Mouse (Mus musculus) ES-Bruce4 (cell line): Measurements from ENCODE around the gene Taar5.

Experiments
- CTCF ChIP-seq: IDR thresholded peaks from one replicate; pipeline ENCODE4 v1.8.1; 2011; ENCODE audit warnings: low read depth, low read length
- POLR2A ChIP-seq: IDR thresholded peaks from one replicate; pipeline ENCODE4 v1.8.1; 2011; ENCODE audit warnings: low read length; ENCODE audit not compliant: insufficient read depth

DNA sequence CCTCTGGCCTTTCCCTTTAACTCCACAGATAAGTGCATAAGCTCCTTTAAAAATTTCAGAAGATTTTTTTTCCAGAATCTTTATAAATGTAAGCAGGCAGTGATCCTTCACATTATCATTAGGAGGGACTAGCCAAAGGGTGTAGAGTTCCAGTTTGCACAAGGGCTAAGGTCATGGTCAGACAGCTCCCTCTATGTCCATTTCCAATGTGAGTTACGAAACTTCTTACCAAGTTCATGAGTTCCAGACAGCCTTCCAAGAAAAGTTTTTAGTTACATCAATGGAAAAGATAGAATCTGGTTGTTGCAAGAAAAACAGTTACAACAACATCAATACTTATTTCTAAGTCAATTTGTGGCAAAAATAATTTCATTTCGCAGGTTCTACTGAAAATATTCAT lies 46.6 kb upstream of the Taar5 start:
- TF ChIP-seq POLR2A (no peak), CTCF (no peak)
